Mouse (Mus musculus) cerebellum, postnatal 10 days (tissue): ENCODE measurements around the gene Slc22a28.
"Not testable (repeated sequence)": the region's sequence is repeated elsewhere in the genome, so short reads cannot be mapped to it uniquely, and the experiment has no call there.

Experiments
- DNase-seq, 2 experiments: peaks; one replicate each; pipeline ENCODE4 v3.0.0; 2021; ENCODE audit warnings: mixed read lengths in 2 of 2

Gene Slc22a28

GRCm38 (mm10) chr19:8131881-8132280 lies at the start of gene Slc22a28:
Slc22a28 (minus strand) TSS chr19:8131982.
- not testable (repeated sequence) for DNase-seq

GRCm38 (mm10) chr19:8148787-8149523 lies 17.2 kb upstream of the Slc22a28 start:
- DNase-seq, result no peak

- DNase-seq, result not testable (repeated sequence)
Measured at GRCm38 (mm10) chr19:8142716-8143115, 10.9 kb upstream of the Slc22a28 start.

- not testable (repeated sequence) for DNase-seq
Measured at GRCm38 (mm10) chr19:8134127-8134841, 2.5 kb upstream of the Slc22a28 start.

- DNase-seq, result no peak
Measured at GRCm38 (mm10) chr19:8019904-8020349, 111.9 kb downstream of the Slc22a28 start.

- DNase-seq, result not testable (repeated sequence)
Measured at GRCm38 (mm10) chr19:8019329-8019851, 112.4 kb downstream of the Slc22a28 start.

- DNase-seq, result not testable (repeated sequence)
Measured at GRCm38 (mm10) chr19:8018535-8018934, 113.2 kb downstream of the Slc22a28 start.
